Mouse (Mus musculus) lung, postnatal 0 days (tissue): ENCODE measurements around the gene Zfp706.

Source experiments
- CTCF ChIP-seq: IDR thresholded peaks from 2 replicates; pipeline ENCODE4 v1.5.1; 2016; ENCODE audit warnings: antibody characterized with exemption, mild to moderate bottlenecking
- EP300 ChIP-seq: IDR thresholded peaks from 2 replicates; pipeline ENCODE4 v1.6.1; 2016; ENCODE audit warnings: antibody characterized with exemption, mild to moderate bottlenecking, control low read depth

GRCm38 (mm10) chr15:36983455-36983854, 24.1 kb downstream of the Zfp706 start:
- no peak for TF ChIP-seq EP300
- TF ChIP-seq CTCF, result no peak
